Mouse (Mus musculus): ENCODE measurements around the gene Sri.

Sri gene

DNA sequence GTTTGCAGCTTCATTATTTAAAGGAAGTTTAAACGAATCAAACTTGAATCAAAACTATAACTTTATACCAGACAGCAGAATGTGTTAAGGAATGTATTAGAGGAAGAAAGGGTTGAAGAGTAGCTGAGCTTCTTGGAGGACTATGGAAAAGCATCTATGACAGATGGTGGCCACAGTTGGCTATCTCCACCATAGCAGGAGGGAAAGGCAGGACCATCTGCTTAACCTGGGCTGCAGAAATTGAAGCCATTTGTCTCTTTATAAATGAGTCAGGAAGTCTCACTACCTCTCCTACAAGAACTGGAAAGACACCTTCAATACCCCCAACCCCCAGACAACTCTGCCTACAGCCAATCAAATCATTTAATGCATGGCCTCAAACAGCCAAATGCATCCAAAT lies 49.8 kb downstream of the Sri start:
- no peak for DNase-seq (ENCODE audit: extremely low read depth, insufficient read length, low spot score)

DNA sequence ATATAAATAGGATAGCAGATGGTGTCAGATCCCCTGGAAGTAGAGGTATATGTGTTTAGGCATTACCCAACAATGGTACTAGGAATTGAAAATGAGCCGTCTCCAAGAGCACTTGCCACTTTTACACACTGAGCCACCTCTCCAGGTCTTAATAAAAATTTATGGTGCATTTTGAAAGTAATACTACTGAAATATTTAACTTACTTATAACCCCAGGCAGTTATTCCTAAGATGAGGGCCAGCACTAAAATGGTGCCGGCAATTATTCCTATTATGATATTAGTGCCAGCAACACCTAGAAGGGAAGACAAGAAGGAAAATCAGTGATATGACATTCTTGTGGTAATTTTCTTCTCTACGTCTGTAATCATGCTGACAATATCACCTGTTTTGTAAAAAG lies 65.8 kb downstream of the Sri start:
- DNase-seq (ENCODE audit: extremely low read depth, insufficient read length, low spot score) = no peak

DNA sequence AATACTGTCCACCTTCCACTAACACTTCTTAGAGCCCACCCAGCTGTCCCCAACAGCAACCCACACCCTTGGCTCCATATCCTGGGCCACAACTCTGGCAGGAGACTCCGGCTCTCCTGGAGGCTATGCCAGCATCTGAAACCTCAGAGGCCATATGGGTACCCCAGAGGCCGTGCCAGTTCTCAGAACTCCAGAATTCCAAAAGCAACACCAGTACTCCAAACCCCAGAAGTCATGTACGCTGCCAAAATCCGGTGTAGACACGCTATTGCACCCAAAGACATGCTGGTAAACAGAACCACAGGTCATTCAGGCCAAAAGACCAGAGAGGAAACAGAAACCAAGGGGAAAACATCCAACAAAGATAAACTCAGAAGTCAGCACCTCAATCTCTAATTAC lies 66.4 kb downstream of the Sri start:
- no peak for DNase-seq (ENCODE audit: extremely low read depth, insufficient read length, low spot score)

DNA sequence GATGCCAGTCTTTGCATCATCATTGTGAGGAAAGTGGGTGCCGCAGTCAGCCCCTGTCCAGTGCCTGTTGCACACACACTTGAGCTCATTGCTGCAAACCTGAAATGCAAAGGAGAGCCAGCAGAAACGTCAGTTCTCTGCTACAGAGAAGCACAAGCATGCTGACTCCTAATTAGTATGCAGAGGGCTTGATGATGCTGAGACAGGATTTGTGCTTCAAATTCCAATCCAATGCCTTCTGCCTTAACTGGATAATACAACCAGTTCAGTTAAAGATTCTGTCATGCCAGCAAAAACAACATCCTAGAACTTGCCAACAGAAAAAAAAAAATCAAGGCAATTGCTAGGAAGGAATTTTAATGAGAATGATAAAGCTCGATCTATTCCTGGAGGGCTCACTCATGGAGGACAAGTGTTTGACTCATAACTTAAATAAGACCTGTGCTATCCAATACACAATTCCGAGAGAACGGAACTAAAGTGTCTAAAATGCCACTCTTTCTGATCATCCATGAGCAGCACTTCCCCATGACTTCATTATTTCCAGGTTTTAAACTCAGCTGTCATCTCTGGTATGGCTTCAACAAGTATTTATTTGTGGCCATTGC lies 70.8 kb downstream of the Sri start:
- DNase-seq (ENCODE audit: extremely low read depth, insufficient read length, low spot score) = no peak
